Mouse (Mus musculus) limb, embryonic 14.5 days (tissue): ENCODE results near the gene Crisp2. TPM values are rescaled to one million over a fixed set of nuclear protein-coding genes. Genes with fewer than 3 reads are reported as not detected.

Experiments
- ATAC-seq: fragments of 200-750 bp; cut with Nextera tagmentation; 2 replicates; pipeline ENCODE4 v1.8.0; 2017; ENCODE audit warnings: low read depth, moderate number of reproducible peaks, moderate TSS enrichment; ENCODE audit not compliant: low FRiP score
- DNase-seq: peaks from one replicate; pipeline ENCODE4 v3.0.0-alpha.2; 2015; ENCODE audit warnings: low spot score
- H3K27ac ChIP-seq: fragments of 300-500 bp; sonication (generic); replicated peaks from 2 replicates; pipeline ENCODE4 v1.5.1; 2014; ENCODE audit warnings: low read depth, mild to moderate bottlenecking, low read length, moderate library complexity, mixed read lengths
- H3K27me3 ChIP-seq: fragments of 300-500 bp; sonication (generic); 2 replicates; pipeline ENCODE4 v1.6.1; 2014; ENCODE audit warnings: low read length, mixed read lengths; ENCODE audit not compliant: control insufficient read depth, insufficient read depth
- H3K36me3 ChIP-seq: fragments of 300-500 bp; sonication (generic); 2 replicates; pipeline ENCODE4 v1.6.1; 2014; ENCODE audit warnings: mild to moderate bottlenecking, low read length, moderate library complexity, mixed read lengths; ENCODE audit not compliant: control insufficient read depth, insufficient read depth
- H3K4me1 ChIP-seq: fragments of 300-500 bp; sonication (generic); 2 replicates; pipeline ENCODE4 v1.6.1; 2014; ENCODE audit warnings: antibody characterized with exemption, low read length, mixed read lengths; ENCODE audit not compliant: control insufficient read depth, insufficient read depth
- H3K4me2 ChIP-seq: fragments of 300-500 bp; sonication (generic); replicated peaks from 2 replicates; pipeline ENCODE4 v1.6.1; 2014; ENCODE audit warnings: low read depth, mild to moderate bottlenecking, low read length, moderate library complexity; ENCODE audit not compliant: severe bottlenecking
- H3K4me3 ChIP-seq: fragments of 300-500 bp; sonication (generic); replicated peaks from 2 replicates; pipeline ENCODE4 v1.5.1; 2014; ENCODE audit warnings: low read length
- H3K9ac ChIP-seq: fragments of 300-500 bp; sonication (generic); 2 replicates; pipeline ENCODE4 v1.6.1; 2014; ENCODE audit warnings: mild to moderate bottlenecking, low read depth, low read length, moderate library complexity; ENCODE audit not compliant: severe bottlenecking
- H3K9me3 ChIP-seq: fragments of 300-500 bp; sonication (generic); 2 replicates; pipeline ENCODE4 v1.6.1; 2016; ENCODE audit warnings: low read length; ENCODE audit not compliant: control insufficient read depth
- POLR2A ChIP-seq: fragments of 200-500 bp; IDR thresholded peaks from 2 replicates; pipeline ENCODE4 v1.8.0; 2012; ENCODE audit warnings: inconsistent platforms, mild to moderate bottlenecking, moderate library complexity, borderline replicate concordance; ENCODE audit not compliant: insufficient read depth, insufficient read length; ENCODE audit errors: extremely low read depth
- polyA plus RNA-seq, 2 experiments: library from polyadenylated mRNA; depleted of rRNA in 1 of 2; stranded (reverse) in 1 of 2; unstranded in 1 of 2; fragments of >200 nt; fragmentation: Nextera tagmentation in 1 of 2; extraction: Ambion mirVana in 1 of 2; gene quantifications; 2 replicates each; pipeline versions ENCODE4 v1.2.1 to v1.2.3; 2012 to 2014

Crisp2 gene
- polyA plus RNA-seq, 2 experiments = 0.04 TPM; not detected in 1

- no peak for ATAC-seq
- DNase-seq = no peak
- Histone ChIP-seq H3K27ac (no peak overlapping the region), H3K9me3 (no peaks in the 10 kb centered on the region), H3K9ac (no peak overlapping the region), H3K4me1 (no peaks in the 10 kb centered on the region), H3K4me3 (no peak overlapping the region), H3K4me2 (no peak overlapping the region), H3K27me3 (no peaks in the 10 kb centered on the region), H3K36me3 (no peaks in the 10 kb centered on the region)
- no peak for TF ChIP-seq POLR2A
Measured at GRCm38 (mm10) chr17:40716273-40716672, 90.5 kb downstream of the Crisp2 start.

Other genes starting within 250 kb of the Crisp2 start
- not detected in 2 replicates for gene Esp6, start 245.5 kb downstream of the Crisp2 start, polyA plus RNA-seq (2012; rRNA removed)
- gene Esp6, start 245.5 kb downstream of the Crisp2 start, polyA plus RNA-seq (2014; fragmentation: Nextera tagmentation; extraction: Ambion mirVana) = not detected in 2 replicates
- gene Esp4, start 208.4 kb downstream of the Crisp2 start, polyA plus RNA-seq (2012; rRNA removed) = not detected in 2 replicates
- gene Esp4, start 208.4 kb downstream of the Crisp2 start, polyA plus RNA-seq (2014; fragmentation: Nextera tagmentation; extraction: Ambion mirVana) = not detected in 2 replicates
- gene Esp3, start 174.9 kb downstream of the Crisp2 start, polyA plus RNA-seq (2012; rRNA removed) = not detected in 2 replicates
- gene Esp3, start 174.9 kb downstream of the Crisp2 start, polyA plus RNA-seq (2014; fragmentation: Nextera tagmentation; extraction: Ambion mirVana) = not detected in 2 replicates
- gene Esp1, start 79.9 kb downstream of the Crisp2 start, polyA plus RNA-seq (2012; rRNA removed) = not detected in 2 replicates
- not detected in 2 replicates for gene Esp1, start 79.9 kb downstream of the Crisp2 start, polyA plus RNA-seq (2014; fragmentation: Nextera tagmentation; extraction: Ambion mirVana)
- gene Rhag, start 4.1 kb upstream of the Crisp2 start, polyA plus RNA-seq (2012; rRNA removed) = 0.28 and 0.31 TPM in 2 replicates
- gene Rhag, start 4.1 kb upstream of the Crisp2 start, polyA plus RNA-seq (2014; fragmentation: Nextera tagmentation; extraction: Ambion mirVana) = 0.46 and 0.48 TPM in 2 replicates
- 2.7 and 3.0 TPM in 2 replicates for gene 9130008F23Rik, start 73.6 kb upstream of the Crisp2 start, polyA plus RNA-seq (2012; rRNA removed)
- gene 9130008F23Rik, start 73.6 kb upstream of the Crisp2 start, polyA plus RNA-seq (2014; fragmentation: Nextera tagmentation; extraction: Ambion mirVana) = 1.8 and 1.9 TPM in 2 replicates
- 0.20 TPM in 2 replicates for gene Glyatl3, start 107.3 kb upstream of the Crisp2 start, polyA plus RNA-seq (2012; rRNA removed)
- gene Glyatl3, start 107.3 kb upstream of the Crisp2 start, polyA plus RNA-seq (2014; fragmentation: Nextera tagmentation; extraction: Ambion mirVana) = 0.21 TPM in 1 of 2 replicates, not detected in the other
- 17.0 and 18.2 TPM in 2 replicates for gene Mut, start 127.7 kb upstream of the Crisp2 start, polyA plus RNA-seq (2012; rRNA removed)
- 31.6 and 38.5 TPM in 2 replicates for gene Mut, start 127.7 kb upstream of the Crisp2 start, polyA plus RNA-seq (2014; fragmentation: Nextera tagmentation; extraction: Ambion mirVana)
- 12.4 and 17.3 TPM in 2 replicates for gene Cenpq, start 128.0 kb upstream of the Crisp2 start, polyA plus RNA-seq (2012; rRNA removed)
- gene Cenpq, start 128.0 kb upstream of the Crisp2 start, polyA plus RNA-seq (2014; fragmentation: Nextera tagmentation; extraction: Ambion mirVana) = 22.6 and 23.2 TPM in 2 replicates